Mouse (Mus musculus): ENCODE data around the gene Cpped1. TPM values are rescaled to one million over a fixed set of nuclear protein-coding genes. Genes with fewer than 3 reads are reported as not detected.

Cpped1 gene
- total and polyA plus RNA-seq, 3 experiments = 12.4 to 23.9 (median 16.8) TPM

- Histone ChIP-seq H3K27me3 (ENCODE audit: insufficient read depth, low read length) (no peaks in the 10 kb centered on the region), H3K4me3 (ENCODE audit: low read depth, low read length) (no peak overlapping the region), H3K4me1 (ENCODE audit: insufficient read depth, low read depth, low read length) (no peaks in the 10 kb centered on the region), H3K36me3 (replicated peaks) (peaks cover 73% of the 10 kb centered on the region), H3K9me3 (replicated peaks) (no peaks in the 10 kb centered on the region)
- no peak for DNase-seq (ENCODE audit: low spot score)
- no peak for TF ChIP-seq TAL1 (conservative IDR thresholded peaks at IDR 0.05; ENCODE audit: low read depth, low read length)
- no peak for TF ChIP-seq GATA2 (IDR thresholded peaks at IDR 0.05; ENCODE audit: borderline replicate concordance, low read depth, low read length)
- no peak for TF ChIP-seq CTCF (IDR thresholded peaks at IDR 0.05; ENCODE audit: low read depth, low read length)
- no peak for TF ChIP-seq GATA1 (IDR thresholded peaks at IDR 0.05; ENCODE audit: borderline replicate concordance, low read length)
- no peak for TF ChIP-seq POLR2AphosphoS5 (IDR thresholded peaks at IDR 0.05; ENCODE audit: insufficient replicate concordance, low read depth, low read length)
- no peak for ATAC-seq (ENCODE audit: extremely low read depth, insufficient number of reproducible peaks, low FRiP score, poor library complexity, severe bottlenecking)
Measured at GRCm38 (mm10) chr16:11812119-11812518, 97.1 kb downstream of the Cpped1 start.

GRCm38 (mm10) chr16:11809615-11810014 is 99.6 kb downstream of the Cpped1 start:
- H3K9me3 ChIP-seq (replicated peaks) = no peaks in the 10 kb centered on the region
- no peaks in the 10 kb centered on the region for H3K27me3 ChIP-seq (ENCODE audit: insufficient read depth, low read length)
- no peak overlapping the region for H3K4me3 ChIP-seq (ENCODE audit: low read depth, low read length)
- no peak for ATAC-seq (ENCODE audit: extremely low read depth, insufficient number of reproducible peaks, low FRiP score, poor library complexity, severe bottlenecking)
- TF ChIP-seq CTCF (IDR thresholded peaks at IDR 0.05; ENCODE audit: low read depth, low read length) = no peak
- peaks cover 63% of the 10 kb centered on the region for H3K36me3 ChIP-seq (replicated peaks)
- no peak for DNase-seq (ENCODE audit: low spot score)
- H3K4me1 ChIP-seq (ENCODE audit: insufficient read depth, low read depth, low read length) = no peaks in the 10 kb centered on the region

GRCm38 (mm10) chr16:11801960-11802539 is 107.2 kb downstream of the Cpped1 start:
- Histone ChIP-seq H3K9me3 (replicated peaks) (no peaks in the 10 kb centered on the region), H3K27me3 (ENCODE audit: insufficient read depth, low read length) (0 out of 2 replicates have a peak, but pooled peaks cover under 1% of the 10 kb centered on the region), H3K4me1 (ENCODE audit: insufficient read depth, low read depth, low read length) (no peaks in the 10 kb centered on the region), H3K4me3 (ENCODE audit: low read depth, low read length) (no peak overlapping the region), H3K36me3 (replicated peaks) (peaks cover 39% of the 10 kb centered on the region)
- TF ChIP-seq GATA2 (IDR thresholded peaks at IDR 0.05; ENCODE audit: borderline replicate concordance, low read depth, low read length) = no peak
- no peak for TF ChIP-seq CTCF (IDR thresholded peaks at IDR 0.05; ENCODE audit: low read depth, low read length)
- no peak for TF ChIP-seq POLR2AphosphoS5 (IDR thresholded peaks at IDR 0.05; ENCODE audit: insufficient replicate concordance, low read depth, low read length)
- no peak for TF ChIP-seq GATA1 (IDR thresholded peaks at IDR 0.05; ENCODE audit: borderline replicate concordance, low read length)
- no peak for TF ChIP-seq TAL1 (conservative IDR thresholded peaks at IDR 0.05; ENCODE audit: low read depth, low read length)
- ATAC-seq (ENCODE audit: extremely low read depth, insufficient number of reproducible peaks, low FRiP score, poor library complexity, severe bottlenecking) (no peak), DNase-seq (ENCODE audit: low spot score) (no peak)

DNA sequence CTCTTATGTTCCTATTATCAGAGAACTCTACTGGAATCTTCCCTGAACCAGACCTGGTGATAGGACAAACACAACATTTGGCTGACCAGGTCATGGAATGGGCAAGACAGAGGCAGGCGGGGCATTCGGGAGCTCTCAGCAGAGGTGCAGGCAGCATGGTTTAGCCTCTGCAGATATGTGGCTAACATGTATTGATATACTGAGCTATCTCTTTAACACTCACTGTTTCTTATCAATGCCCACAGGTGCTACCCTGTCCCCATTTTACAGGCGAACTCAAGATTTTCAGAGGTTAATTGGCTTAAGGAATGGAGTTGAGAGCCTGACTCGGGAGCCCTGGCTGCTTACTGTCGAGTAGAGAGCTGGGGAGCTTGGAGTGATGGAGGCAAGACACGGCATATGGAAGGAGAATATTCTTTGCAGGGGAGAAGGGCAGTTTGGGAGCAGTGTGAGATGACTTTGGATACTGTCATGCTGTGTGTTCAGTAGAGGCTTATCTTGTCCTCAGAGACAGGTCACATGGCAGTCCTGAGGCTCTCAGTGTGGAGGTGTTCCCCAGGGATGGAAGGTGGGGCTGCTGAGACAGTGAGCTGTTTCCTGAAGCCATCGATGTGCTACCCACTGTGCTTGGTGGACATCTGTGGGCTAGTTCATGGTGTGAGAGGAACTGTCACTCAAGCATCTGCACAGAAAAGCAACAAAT is 113.3 kb downstream of the Cpped1 start:
- TF ChIP-seq POLR2AphosphoS5 (IDR thresholded peaks at IDR 0.05; ENCODE audit: insufficient replicate concordance, low read depth, low read length) = no peak
- no peak for TF ChIP-seq CTCF (IDR thresholded peaks at IDR 0.05; ENCODE audit: low read depth, low read length)
- no peak for TF ChIP-seq GATA1 (IDR thresholded peaks at IDR 0.05; ENCODE audit: borderline replicate concordance, low read length)
- no peak for TF ChIP-seq TAL1 (conservative IDR thresholded peaks at IDR 0.05; ENCODE audit: low read depth, low read length)
- TF ChIP-seq GATA2 (IDR thresholded peaks at IDR 0.05; ENCODE audit: borderline replicate concordance, low read depth, low read length) = no peak
- Histone ChIP-seq H3K9me3 (replicated peaks) (no peaks in the 10 kb centered on the region; the same call in 1 of the 2 replicates), H3K4me3 (ENCODE audit: low read depth, low read length) (no peak overlapping the region), H3K36me3 (replicated peaks) (no peaks in the 10 kb centered on the region), H3K4me1 (ENCODE audit: insufficient read depth, low read depth, low read length) (peaks cover 3% of the 10 kb centered on the region; the same call in 1 of the 2 replicates), H3K27me3 (ENCODE audit: insufficient read depth, low read length) (peaks cover 15% of the 10 kb centered on the region; the same call in 1 of the 2 replicates)
- no peak for ATAC-seq (ENCODE audit: extremely low read depth, insufficient number of reproducible peaks, low FRiP score, poor library complexity, severe bottlenecking)
- DNase-seq (ENCODE audit: low spot score) = no peak

- Histone ChIP-seq H3K9me3 (replicated peaks) (no peaks in the 10 kb centered on the region; the same call in 1 of the 2 replicates), H3K36me3 (replicated peaks) (no peaks in the 10 kb centered on the region), H3K4me3 (ENCODE audit: low read depth, low read length) (no peak overlapping the region), H3K27me3 (ENCODE audit: insufficient read depth, low read length) (peaks cover 15% of the 10 kb centered on the region; the same call in 1 of the 2 replicates), H3K4me1 (ENCODE audit: insufficient read depth, low read depth, low read length) (peaks cover 3% of the 10 kb centered on the region; the same call in 1 of the 2 replicates)
- no peak for TF ChIP-seq CTCF (IDR thresholded peaks at IDR 0.05; ENCODE audit: low read depth, low read length)
- TF ChIP-seq TAL1 (conservative IDR thresholded peaks at IDR 0.05; ENCODE audit: low read depth, low read length) = no peak
- TF ChIP-seq GATA1 (IDR thresholded peaks at IDR 0.05; ENCODE audit: borderline replicate concordance, low read length) = no peak
- TF ChIP-seq GATA2 (IDR thresholded peaks at IDR 0.05; ENCODE audit: borderline replicate concordance, low read depth, low read length) = no peak
- TF ChIP-seq POLR2AphosphoS5 (IDR thresholded peaks at IDR 0.05; ENCODE audit: insufficient replicate concordance, low read depth, low read length) = no peak
- no peak for ATAC-seq (ENCODE audit: extremely low read depth, insufficient number of reproducible peaks, low FRiP score, poor library complexity, severe bottlenecking)
- DNase-seq (ENCODE audit: low spot score) = no peak
Measured at GRCm38 (mm10) chr16:11794628-11795027, 114.6 kb downstream of the Cpped1 start.

- Histone ChIP-seq H3K36me3 (replicated peaks) (no peaks in the 10 kb centered on the region), H3K27me3 (ENCODE audit: insufficient read depth, low read length) (peaks cover 15% of the 10 kb centered on the region; the same call in 1 of the 2 replicates), H3K9me3 (replicated peaks) (no peaks in the 10 kb centered on the region; the same call in 1 of the 2 replicates), H3K4me3 (ENCODE audit: low read depth, low read length) (no peak overlapping the region), H3K4me1 (ENCODE audit: insufficient read depth, low read depth, low read length) (peaks cover 3% of the 10 kb centered on the region; the same call in 1 of the 2 replicates)
- TF ChIP-seq GATA1 (IDR thresholded peaks at IDR 0.05; ENCODE audit: borderline replicate concordance, low read length) (no peak), TAL1 (conservative IDR thresholded peaks at IDR 0.05; ENCODE audit: low read depth, low read length) (no peak), CTCF (IDR thresholded peaks at IDR 0.05; ENCODE audit: low read depth, low read length) (no peak), GATA2 (IDR thresholded peaks at IDR 0.05; ENCODE audit: borderline replicate concordance, low read depth, low read length) (no peak), POLR2AphosphoS5 (IDR thresholded peaks at IDR 0.05; ENCODE audit: insufficient replicate concordance, low read depth, low read length) (no peak)
- ATAC-seq (ENCODE audit: extremely low read depth, insufficient number of reproducible peaks, low FRiP score, poor library complexity, severe bottlenecking) (no peak), DNase-seq (ENCODE audit: low spot score) (no peak)
Measured at GRCm38 (mm10) chr16:11793391-11793790, 115.9 kb downstream of the Cpped1 start.
